Mouse (Mus musculus): ENCODE results near the gene Tbxas1. TPM values are rescaled to one million over a fixed set of nuclear protein-coding genes. Genes with fewer than 3 reads are reported as not detected.

Tbxas1 gene
- polyA plus RNA-seq, 1 experiment, result 5.1 TPM

GRCm38 (mm10) chr6:38893615-38894014, 18.4 kb downstream of the Tbxas1 start:
- no peak for DNase-seq (ENCODE audit: low spot score)

DNA sequence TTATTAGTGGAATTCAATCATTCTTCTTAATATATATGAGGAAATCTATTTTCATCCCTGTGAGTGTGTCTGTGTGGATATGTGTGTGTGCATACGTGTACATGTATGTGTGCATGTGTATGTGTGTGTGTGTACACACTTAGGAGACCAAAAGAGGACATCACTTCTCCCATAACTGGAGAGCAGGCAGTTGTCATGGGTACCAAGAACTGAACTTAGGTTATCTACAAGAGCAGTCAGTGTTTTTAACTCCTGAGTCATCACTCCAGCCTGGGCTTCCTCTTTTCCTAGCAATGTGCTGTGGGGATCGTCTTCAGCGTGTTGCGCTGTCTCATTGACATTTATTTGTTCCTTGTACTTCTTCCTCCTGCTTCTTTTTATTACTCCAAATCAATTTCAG, 24.9 kb downstream of the Tbxas1 start:
- no peak for DNase-seq (ENCODE audit: low spot score)

DNA sequence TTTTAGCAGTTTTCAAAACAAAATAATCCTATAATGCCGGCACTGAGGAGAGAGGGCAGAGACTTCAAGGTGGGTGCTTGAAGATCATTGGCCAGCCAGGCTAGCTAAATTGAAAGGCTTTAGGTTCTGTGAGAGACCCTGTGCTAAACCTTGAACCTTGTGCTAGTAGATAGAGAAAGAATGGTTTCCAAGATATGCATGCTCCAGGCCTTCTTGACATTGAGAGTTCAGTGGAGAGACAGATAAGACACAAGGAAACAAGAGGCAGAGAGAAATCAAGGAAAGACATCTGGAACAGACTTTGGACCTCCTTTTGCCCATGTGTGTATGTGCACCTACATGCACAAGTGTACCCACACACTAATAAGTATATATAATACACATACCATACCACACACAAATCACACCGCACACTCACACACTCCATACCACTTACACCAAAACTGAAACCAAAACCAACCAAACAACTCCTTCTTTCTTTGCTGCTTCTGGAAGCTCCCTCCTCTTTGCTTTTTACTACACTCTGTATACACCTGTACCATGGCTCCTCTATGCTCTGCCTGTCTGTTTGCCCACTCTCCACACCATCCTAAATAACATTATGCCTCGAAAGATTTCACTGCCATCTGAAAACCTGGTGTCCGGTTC, 25.4 kb downstream of the Tbxas1 start:
- DNase-seq (ENCODE audit: low spot score), result no peak

DNA sequence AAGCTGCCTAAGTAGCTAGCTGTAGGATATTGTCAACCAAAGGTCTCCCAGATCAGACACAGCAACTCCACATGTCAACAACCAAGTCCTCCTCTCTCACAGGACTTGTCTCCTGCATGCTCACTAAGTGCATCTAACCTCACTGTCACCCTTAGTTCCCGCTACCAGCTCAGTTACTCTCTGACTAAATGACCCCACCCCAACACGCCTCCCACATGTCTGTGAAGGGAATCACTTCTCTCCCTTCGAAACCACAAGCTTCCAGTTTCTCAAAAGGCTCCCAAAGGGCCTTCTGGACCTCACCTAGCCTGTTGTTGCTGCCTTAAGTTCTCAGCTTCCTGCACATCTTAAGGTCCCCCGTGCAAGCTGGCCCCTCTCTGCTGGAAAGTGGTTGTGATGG, 25.9 kb downstream of the Tbxas1 start:
- no peak for DNase-seq (ENCODE audit: low spot score)

- no peak for DNase-seq (ENCODE audit: low spot score)
These were observed 26.4 kb downstream of the Tbxas1 start for GRCm38 (mm10) chr6:38901636-38902035.

- DNase-seq (ENCODE audit: low spot score), result no peak
These were observed 27.7 kb downstream of the Tbxas1 start for GRCm38 (mm10) chr6:38902820-38903439.

DNA sequence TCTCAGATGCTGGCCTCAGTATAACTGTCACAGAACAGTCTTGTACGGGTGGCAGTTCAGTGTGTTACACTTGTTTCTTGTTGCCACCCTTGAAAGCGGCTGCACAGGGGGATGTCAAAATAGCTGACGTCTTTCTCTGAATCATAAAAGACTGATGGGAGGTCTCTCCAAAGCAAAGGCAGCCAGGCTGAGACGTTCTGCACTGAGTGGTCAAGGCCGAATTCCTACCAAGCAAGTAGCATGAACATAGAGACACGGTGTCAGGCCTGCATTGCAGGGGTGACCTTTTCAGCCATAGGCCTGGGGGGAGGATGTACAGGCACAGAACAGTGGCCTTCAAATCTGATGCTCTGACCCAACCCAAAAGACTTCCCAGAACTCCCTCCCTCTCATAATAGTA, 30.8 kb downstream of the Tbxas1 start:
- no peak for DNase-seq (ENCODE audit: low spot score)

GRCm38 (mm10) chr6:38908401-38908800, 33.2 kb downstream of the Tbxas1 start:
- no peak for DNase-seq (ENCODE audit: low spot score)

GRCm38 (mm10) chr6:38910828-38911559, 35.8 kb downstream of the Tbxas1 start:
- DNase-seq (ENCODE audit: low spot score), result peak; percentile 35

- DNase-seq (ENCODE audit: low spot score), result no peak
These were observed 37.0 kb downstream of the Tbxas1 start for GRCm38 (mm10) chr6:38912121-38912660.

- DNase-seq (ENCODE audit: low spot score), result no peak
These were observed 37.6 kb downstream of the Tbxas1 start for GRCm38 (mm10) chr6:38912845-38913244.

DNA sequence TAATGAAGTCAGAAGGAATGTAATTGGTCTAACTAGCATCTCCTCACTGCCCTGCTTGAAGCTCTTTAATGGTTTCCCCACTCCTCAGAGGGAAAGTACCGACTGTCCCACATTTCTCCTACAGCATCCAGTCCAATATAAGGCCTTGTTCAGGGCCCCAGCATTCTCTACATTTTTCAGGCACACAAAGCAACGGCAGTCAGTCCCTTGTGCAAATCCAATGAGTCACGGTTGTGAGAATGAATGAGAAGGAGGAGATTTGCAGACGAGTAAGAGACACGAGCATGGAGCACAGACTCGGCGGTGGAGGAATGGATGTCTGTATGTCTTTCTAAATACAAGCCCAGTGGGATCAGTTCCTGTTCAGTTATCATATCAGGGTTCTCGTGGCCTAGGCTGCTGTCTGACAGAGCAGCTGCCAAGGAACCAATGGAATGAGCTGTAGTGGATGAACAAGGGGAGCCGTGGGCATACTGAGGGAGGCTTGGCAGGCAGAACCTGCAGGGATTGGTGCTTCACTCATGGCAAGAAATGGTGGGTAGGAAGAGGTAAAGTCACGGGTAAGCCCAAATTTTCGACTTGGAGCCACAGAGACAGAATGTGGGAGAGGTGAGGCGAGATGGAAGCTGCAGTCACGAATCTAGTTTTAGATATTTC, 38.3 kb downstream of the Tbxas1 start:
- DNase-seq (ENCODE audit: low spot score), result no peak

- DNase-seq (ENCODE audit: low spot score), result no peak
These were observed 39.0 kb downstream of the Tbxas1 start for GRCm38 (mm10) chr6:38914181-38914580.

DNA sequence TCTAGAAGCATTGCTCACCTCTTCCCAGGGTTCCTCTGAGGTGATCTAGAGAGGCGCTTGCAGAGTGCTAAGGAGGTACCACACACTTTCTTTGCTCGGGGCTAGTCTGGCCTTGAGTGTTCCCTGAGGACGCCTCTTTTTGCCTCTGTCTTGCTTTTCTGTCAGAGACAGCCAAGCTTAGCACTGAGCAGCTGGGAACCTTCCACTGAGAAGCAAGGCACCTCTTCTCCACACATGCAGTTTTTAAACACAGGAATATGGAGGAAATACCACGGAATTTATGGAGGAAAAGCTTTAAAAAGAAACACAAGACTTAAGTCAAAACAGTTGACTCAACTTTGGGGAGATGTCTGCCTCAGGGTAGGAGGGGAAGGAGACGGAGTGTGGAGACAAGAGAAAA, 40.6 kb downstream of the Tbxas1 start:
- DNase-seq (ENCODE audit: low spot score), result no peak

DNA sequence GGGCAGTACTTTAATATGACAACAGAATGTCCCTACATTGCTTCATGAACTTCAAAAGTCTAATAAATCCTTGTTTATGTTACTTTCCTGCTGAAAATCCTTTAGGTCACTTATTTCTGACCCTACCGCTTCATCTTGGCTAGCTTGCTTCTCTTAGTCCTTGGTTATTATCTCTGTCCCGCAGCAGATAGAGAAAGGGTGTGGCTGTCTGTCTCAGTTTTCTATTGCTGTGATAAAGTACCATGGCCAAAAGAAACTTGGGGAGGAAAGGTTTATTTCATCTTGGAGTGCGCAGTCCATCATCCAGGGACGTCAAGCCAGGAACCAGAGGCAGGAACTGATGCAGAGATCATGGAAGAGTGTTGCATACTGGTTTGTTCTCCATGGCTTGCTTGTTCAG, 41.4 kb downstream of the Tbxas1 start:
- no peak for DNase-seq (ENCODE audit: low spot score)

- DNase-seq (ENCODE audit: low spot score), result no peak
These were observed 42.2 kb downstream of the Tbxas1 start for GRCm38 (mm10) chr6:38917415-38917814.

DNA sequence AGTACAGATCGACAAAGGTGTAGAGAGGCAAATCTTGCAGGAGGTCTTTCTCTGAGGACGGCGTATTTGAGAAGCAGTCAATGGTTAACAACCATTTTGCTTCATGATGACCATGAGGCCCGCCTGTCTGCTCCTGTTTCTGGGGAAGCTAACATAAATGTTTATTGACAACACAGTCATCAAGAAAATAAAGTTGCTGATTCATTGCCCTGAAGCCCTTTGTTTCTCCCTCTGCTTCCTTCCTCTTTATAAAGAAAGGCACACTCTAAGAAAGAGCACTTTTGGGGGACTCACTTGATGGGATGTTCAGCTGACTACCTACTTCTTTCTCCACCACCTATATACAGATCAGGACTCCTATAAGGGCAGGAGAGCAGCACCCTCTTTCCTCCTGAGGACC, 43.5 kb downstream of the Tbxas1 start:
- no peak for DNase-seq (ENCODE audit: low spot score)

GRCm38 (mm10) chr6:38919135-38919740, 44.0 kb downstream of the Tbxas1 start:
- DNase-seq (ENCODE audit: low spot score), result no peak

- DNase-seq (ENCODE audit: low spot score), result no peak
These were observed 44.9 kb downstream of the Tbxas1 start for GRCm38 (mm10) chr6:38920141-38920540.

DNA sequence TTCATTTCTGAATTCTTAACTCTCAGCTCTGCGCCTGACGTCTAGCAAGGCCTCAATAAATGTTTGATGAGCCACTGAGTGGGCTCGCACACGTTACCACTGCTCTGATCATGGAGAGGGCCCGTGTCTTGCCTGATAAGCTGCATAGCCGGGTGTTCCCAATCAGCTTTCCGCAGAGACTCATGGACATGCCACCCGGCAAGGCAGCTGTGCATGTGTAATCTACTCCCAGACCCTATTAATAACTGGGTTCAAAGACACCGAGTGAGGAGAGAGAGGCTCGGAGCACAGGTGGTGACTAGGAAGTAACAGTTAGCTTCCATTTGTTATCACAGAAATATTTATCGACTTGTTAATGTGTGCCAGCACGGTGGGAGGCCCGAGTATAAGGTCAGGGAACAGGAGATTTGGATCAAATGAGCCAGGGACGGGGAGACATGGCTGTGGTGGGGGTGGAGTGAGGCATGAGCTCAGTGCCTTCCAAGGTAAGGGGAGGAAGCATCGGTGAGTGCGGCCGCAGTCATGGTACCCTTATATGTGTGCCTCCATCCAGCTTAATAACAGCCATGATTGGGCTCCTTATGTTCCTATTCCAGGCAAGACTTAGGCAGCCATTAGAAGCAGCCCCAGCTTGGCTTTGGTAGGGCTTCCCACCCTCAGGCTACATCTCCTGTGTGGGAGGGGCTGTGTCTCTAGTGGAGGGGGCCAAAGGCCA, 46.0 kb downstream of the Tbxas1 start:
- no peak for DNase-seq (ENCODE audit: low spot score)

DNA sequence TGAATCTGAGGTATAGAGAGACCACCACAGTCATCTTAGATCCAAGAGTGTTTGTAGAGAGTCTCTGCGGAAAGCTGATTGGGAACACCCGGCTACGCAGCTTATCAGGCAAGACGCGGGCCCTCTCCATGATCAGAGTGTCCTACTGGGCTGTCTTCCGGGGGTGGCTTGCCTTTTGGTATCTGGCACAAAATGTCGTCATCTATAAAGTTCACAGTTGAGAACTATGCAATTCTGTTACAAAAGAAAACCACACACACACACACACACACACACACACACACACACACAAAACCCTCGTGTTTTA, 46.6 kb downstream of the Tbxas1 start:
- no peak for DNase-seq (ENCODE audit: low spot score)
